Mouse (Mus musculus): ENCODE data around the gene Gm33543.

GRCm38 (mm10) chr10:95867596-95867995 is 24.9 kb upstream of the Gm33543 start:
- TF ChIP-seq CTCF (IDR thresholded peaks at IDR 0.05; ENCODE audit: extremely low read depth, insufficient read depth, low read length) (no peak), POLR2A (IDR thresholded peaks at IDR 0.05; ENCODE audit: extremely low read depth, insufficient read depth, low read length) (no peak)
